Mouse (Mus musculus) small intestine, adult 2 months (tissue): ENCODE measurements around the gene Gm5426. TPM values are rescaled to one million over a fixed set of nuclear protein-coding genes. Genes with fewer than 3 reads are reported as not detected.

Experiments used
- H3K27ac ChIP-seq: fragments of 200-500 bp; 2 replicates; pipeline ENCODE4 v1.5.1; 2012; ENCODE audit warnings: low read depth, low read length, control low read depth, inconsistent platforms; ENCODE audit not compliant: insufficient read depth
- H3K27me3 ChIP-seq: fragments of 200-500 bp; 2 replicates; pipeline ENCODE4 v1.6.1; 2012; ENCODE audit warnings: mild to moderate bottlenecking, moderate library complexity, low read length, inconsistent platforms; ENCODE audit not compliant: control insufficient read depth, insufficient read depth
- H3K36me3 ChIP-seq: fragments of 200-500 bp; 2 replicates; pipeline ENCODE4 v1.6.1; 2012; ENCODE audit warnings: mild to moderate bottlenecking, low read length, control low read depth, inconsistent platforms; ENCODE audit not compliant: control insufficient read depth, insufficient read depth
- H3K4me1 ChIP-seq: fragments of 200-500 bp; 2 replicates; pipeline ENCODE4 v1.6.1; 2012; ENCODE audit warnings: low read length, inconsistent platforms, mixed read lengths; ENCODE audit not compliant: control insufficient read depth, insufficient read depth, insufficient read length
- H3K4me3 ChIP-seq: fragments of 200-500 bp; 2 replicates; pipeline ENCODE4 v1.5.1; 2012; ENCODE audit warnings: low read depth, mild to moderate bottlenecking, control low read depth, inconsistent platforms, low read length, moderate library complexity
- CTCF ChIP-seq: fragments of 200-500 bp; IDR thresholded peaks from 2 replicates; pipeline ENCODE4 v1.5.1; 2012; ENCODE audit warnings: low read depth, mild to moderate bottlenecking, control low read depth, inconsistent platforms, low read length, moderate library complexity, mixed read lengths; ENCODE audit not compliant: insufficient replicate concordance, insufficient read length; ENCODE audit errors: extremely low read depth
- POLR2A ChIP-seq: fragments of 200-500 bp; IDR thresholded peaks from 2 replicates; pipeline ENCODE4 v1.6.1; 2012; ENCODE audit warnings: low read depth, mild to moderate bottlenecking, control low read depth, inconsistent platforms, low read length, moderate library complexity
- WGBS: fragments of 180-500 bp; shearing (Covaris S2); methylation state at CpG from one replicate; pipeline ENCODE4 v1.1.7; 2018; 5-methylcytosine and 5-hydroxymethylcytosine counted together
- polyA plus RNA-seq: library from polyadenylated mRNA; depleted of rRNA; stranded (reverse); fragments of >200 nt; gene quantifications from 2 replicates; pipeline ENCODE4 v1.2.3, GENCODE M21; 2012; rRNA removed

Gm5426 gene
- polyA plus RNA-seq, 1 experiment = not detected

DNA sequence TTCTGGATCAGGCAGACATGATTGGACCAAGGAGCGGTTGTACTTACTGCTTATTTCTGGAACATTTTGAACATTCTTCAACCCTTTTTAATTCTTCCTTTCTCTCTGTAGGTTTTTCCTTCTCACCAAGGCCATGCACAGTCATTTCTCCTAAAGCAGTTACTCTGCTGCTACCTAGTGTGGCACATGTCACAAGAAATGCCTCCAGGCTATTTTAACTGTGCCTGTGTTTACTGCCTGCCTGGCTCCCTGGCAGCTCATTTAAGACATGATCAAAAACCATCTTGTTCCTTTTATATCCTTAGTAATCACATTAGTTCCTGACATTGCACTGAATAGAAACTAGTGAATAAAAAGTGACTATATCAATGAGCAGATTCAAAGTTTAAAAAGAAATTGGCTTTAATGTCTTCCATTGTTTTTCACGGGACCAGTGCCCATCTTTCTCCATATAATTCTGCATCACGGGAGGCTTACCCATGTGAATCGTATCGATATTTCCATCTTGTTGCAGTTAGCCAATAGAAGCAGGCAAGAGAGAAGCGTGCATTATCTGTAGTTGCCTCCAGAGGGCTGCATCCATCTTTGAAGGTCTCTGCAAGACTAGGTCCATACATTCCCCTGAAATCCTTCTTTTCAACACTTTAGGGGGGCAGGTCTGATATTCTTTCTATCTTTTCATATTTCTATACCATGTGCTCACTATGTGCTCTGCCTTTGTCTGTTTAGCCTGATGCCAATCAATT is 45.7 kb downstream of the Gm5426 start:
- TF ChIP-seq CTCF (no peak), POLR2A (no peak)
- peak overlapping the region; percentile 68 for H3K27ac ChIP-seq
- WGBS = 94% methylated on average over 6 of the region's 6 CpGs
- no peaks in the 10 kb centered on the region for H3K27me3 ChIP-seq
- no peaks in the 10 kb centered on the region for H3K36me3 ChIP-seq
- H3K4me3 ChIP-seq = no peak overlapping the region
- peaks cover 15% of the 10 kb centered on the region; the same call in 1 of the 2 replicates for H3K4me1 ChIP-seq

GRCm38 (mm10) chr10:96185026-96185425 is 48.6 kb downstream of the Gm5426 start:
- Histone ChIP-seq H3K27ac (no peak overlapping the region), H3K4me3 (no peak overlapping the region), H3K27me3 (no peaks in the 10 kb centered on the region), H3K36me3 (no peaks in the 10 kb centered on the region), H3K4me1 (peaks cover 12% of the 10 kb centered on the region; the same call in 1 of the 2 replicates)
- 77% methylated on average over 2 of the region's 2 CpGs for WGBS
- TF ChIP-seq CTCF (no peak), POLR2A (no peak)

GRCm38 (mm10) chr10:96185601-96186000 is 49.2 kb downstream of the Gm5426 start:
- Histone ChIP-seq H3K27me3 (no peaks in the 10 kb centered on the region), H3K27ac (peak overlapping the region; percentile 32; the same call in 1 of the 2 replicates), H3K36me3 (no peaks in the 10 kb centered on the region), H3K4me3 (no peak overlapping the region), H3K4me1 (peaks cover 12% of the 10 kb centered on the region; the same call in 1 of the 2 replicates)
- TF ChIP-seq POLR2A = no peak
- TF ChIP-seq CTCF = no peak
- 69% methylated on average over 3 of the region's 3 CpGs for WGBS

Other genes starting within 250 kb of the Gm5426 start
- gene Eea1, start 196.0 kb upstream of the Gm5426 start, polyA plus RNA-seq = 0.88 and 2.8 TPM in 2 replicates